ENCODE assay signal across 15 mouse cellular contexts in genomic region chr1:193351583-193351982, GRCm38 (mm10). TPM values are rescaled to one million over a fixed set of nuclear protein-coding genes. Genes with fewer than 3 reads are reported as not detected.
A peak's percentile ranks its signal among the peaks of the same experiment; 100 is the strongest.
DNase-seq lines count a peak whose midpoint lies in the region; ATAC-seq and TF ChIP-seq lines count a peak whose summit lies in the region.
"Had no signal": no experiment of that assay in that cellular context is flagged by ENCODE, and none has a peak within 500 bp of the region (broad histone marks: within the 10 kb centered on the region; RNA-seq: fewer than 3 reads in every experiment).

No protein-coding gene starts in this region.

- no peak overlapping the region for H3K27ac ChIP-seq in cerebellum, adult 2 months (ENCODE audit: insufficient read depth, low read length)
- H3K27ac ChIP-seq in layer of hippocampus, adult 2 months, result peak overlapping the region; percentile 80
- no peak overlapping the region for H3K27ac ChIP-seq in midbrain, embryonic 10.5 days (replicated peaks)
- H3K27ac ChIP-seq: hindbrain, embryonic 10.5 days; limb, embryonic 13.5 days had no signal

- H3K4me1 ChIP-seq in cerebellum, adult 2 months (ENCODE audit: control insufficient read depth, insufficient read depth, low read length), result peaks cover 27% of the 10 kb centered on the region
- H3K4me1 ChIP-seq in midbrain, embryonic 10.5 days, result peaks cover 2% of the 10 kb centered on the region; the same call in 1 of the 2 replicates

- no peaks in the 10 kb centered on the region for H3K9me3 ChIP-seq in midbrain, embryonic 10.5 days (replicated peaks)
- H3K9me3 ChIP-seq: G1E; heart, embryonic 12.5 days; hindbrain, embryonic 10.5 days; limb, embryonic 13.5 days had no signal

- TF ChIP-seq POLR2A in cerebellum, adult 2 months (IDR thresholded peaks at IDR 0.05; ENCODE audit: borderline replicate concordance, insufficient read depth, low read length), result no peak

- peak; percentile 58 to 73 for DNase-seq in cerebellum, adult 2 months
- DNase-seq in layer of hippocampus, adult 11-12 months (ENCODE audit: low spot score), result peak; percentile 65
- DNase-seq in layer of hippocampus, adult 9-10 months (ENCODE audit: low spot score), result no peak
- peak; percentile 43 to 61 for DNase-seq in adrenal gland, postnatal 36 days
- peak; percentile 57 to 81 for DNase-seq in layer of hippocampus, adult 2 months (ENCODE audit: low spot score in 2 of 2)
- no peak for DNase-seq in gastrocnemius, adult 18-20 months (ENCODE audit: low spot score)
- DNase-seq in midbrain, embryonic 10.5 days (ENCODE audit: low spot score), result no peak
- DNase-seq: B cell, adult 2 months; lung, adult 2 months; thymus, postnatal 14 days had no signal

- TF ChIP-seq CTCF in cerebellum, adult 2 months (IDR thresholded peaks at IDR 0.05; ENCODE audit: borderline replicate concordance, insufficient read depth, low read depth, low read length), result no peak
- TF ChIP-seq CTCF in layer of hippocampus, adult 2 months (conservative IDR thresholded peaks at IDR 0.05), result no peak

- H3K36me3 ChIP-seq in midbrain, embryonic 10.5 days, result peaks cover 61% of the 10 kb centered on the region
- H3K36me3 ChIP-seq: G1E had no signal

- no peak for ATAC-seq in cerebellum, adult (ENCODE audit: insufficient number of reproducible peaks, low FRiP score, low TSS enrichment)

- WGBS in cerebellum, adult 2 months, result 61% methylated on average over 3 of the region's 3 CpGs
- WGBS in midbrain, embryonic 10.5 days, result 89% methylated on average over 3 of the region's 3 CpGs

- no peaks in the 10 kb centered on the region for H3K27me3 ChIP-seq in cerebellum, adult 2 months (ENCODE audit: control insufficient read depth, insufficient read depth, low read length)
- no peaks in the 10 kb centered on the region for H3K27me3 ChIP-seq in midbrain, embryonic 10.5 days (ENCODE audit: low read depth, poor library complexity, severe bottlenecking)
- H3K27me3 ChIP-seq: heart, embryonic 12.5 days; limb, embryonic 13.5 days had no signal

- no peak overlapping the region for H3K4me3 ChIP-seq in cerebellum, adult 2 months (replicated peaks; ENCODE audit: insufficient read depth, low read depth, low read length)
- H3K4me3 ChIP-seq in layer of hippocampus, adult 2 months, result no peak overlapping the region
- no peak overlapping the region for H3K4me3 ChIP-seq in midbrain, embryonic 10.5 days
- H3K4me3 ChIP-seq: heart, embryonic 12.5 days; hindbrain, embryonic 10.5 days; limb, embryonic 13.5 days had no signal

RNA-seq across cellular contexts. Expression of gene Camk1g, which starts 18.5 kb away (rescaled TPM):
- polyA plus RNA-seq in cerebellum, adult 2 months (2012; rRNA removed), result 23.4 and 26.4 TPM in 2 replicates
- total RNA-seq in adrenal gland, postnatal 36 days (2021), result under 1 TPM; 0.26 TPM
- total RNA-seq in layer of hippocampus, adult 2 months (2021), result 10 to 100 TPM; 23.6 to 24.4 TPM
- under 1 TPM in 1 of 2 experiments, not detected in 1; 0.40 TPM for total RNA-seq in gastrocnemius, adult 18-20 months (2021)
- 12.8 and 18.4 TPM in 2 replicates for polyA plus RNA-seq in midbrain, embryonic 10.5 days (2016; fragmentation: Nextera tagmentation; extraction: Ambion mirVana)
- total RNA-seq: G1E had no signal
- polyA plus RNA-seq: G1E had no signal

Comparison
In these comparisons a context has a peak if more than half of its experiments do, and no peak if none do; other contexts are left out.
1. DNase-seq: peak in cerebellum, adult 2 months (2 of 2), layer of hippocampus, adult 11-12 months (single experiment), adrenal gland, postnatal 36 days (2 of 2) and layer of hippocampus, adult 2 months (2 of 2); none in layer of hippocampus, adult 9-10 months (single experiment), gastrocnemius, adult 18-20 months (single experiment) and midbrain, embryonic 10.5 days (single experiment).
2. RNA of gene Camk1g, which starts 18.5 kb away (total RNA-seq): 23.6 to 24.4 TPM in layer of hippocampus, adult 2 months; 0.40 TPM in gastrocnemius, adult 18-20 months and 0.26 TPM in adrenal gland, postnatal 36 days; every median in the first group is over 10 times any median in the second.